Mouse (Mus musculus) megakaryocyte, adult 5-6 weeks (primary cell): ENCODE data around the gene Smarcad1. TPM values are rescaled to one million over a fixed set of nuclear protein-coding genes. Genes with fewer than 3 reads are reported as not detected.
A peak's percentile ranks its signal among the peaks of the same experiment; 100 is the strongest.
"Not testable (repeated sequence)": the region's sequence is repeated elsewhere in the genome, so short reads cannot be mapped to it uniquely, and the experiment has no call there.

ENCODE experiments used
- ATAC-seq: 2 replicates; pipeline ENCODE4 v1.8.0; 2016; ENCODE audit warnings: mild to moderate bottlenecking, inconsistent platforms; ENCODE audit not compliant: poor library complexity, severe bottlenecking
- total RNA-seq, 2 experiments: library from RNA; stranded (forward) in 1 of 2; stranded (reverse) in 1 of 2; fragments of 153-499, 151-499 nt in 1 of 2; fragments of 221-1000, 200-1000 nt in 1 of 2; gene quantifications; 2 replicates each; pipeline versions ENCODE4 v1.2.3 to v1.2.4; 2015 to 2017

The Smarcad1 gene
- 30.0 and 43.3 TPM in 2 replicates for total RNA-seq (2015)
- total RNA-seq (2017) = 33.4 and 47.0 TPM in 2 replicates

GRCm38 (mm10) chr6:65042491-65043171, at the start of gene Smarcad1:
Gene Smarcad1 (plus strand): TSS chr6:65042583.
- ATAC-seq = peak; percentile 90

GRCm38 (mm10) chr6:64996824-64997421, 45.5 kb upstream of the Smarcad1 start:
- ATAC-seq = peak; percentile 45; the same call in 1 of the 2 replicates

- ATAC-seq = no peak
Observed at GRCm38 (mm10) chr6:64997805-64998204, 44.6 kb upstream of the Smarcad1 start.

- not testable (repeated sequence) for ATAC-seq
Observed at GRCm38 (mm10) chr6:65000757-65001156, 41.6 kb upstream of the Smarcad1 start.

- no peak for ATAC-seq
Observed at GRCm38 (mm10) chr6:65002196-65002595, 40.2 kb upstream of the Smarcad1 start.

- ATAC-seq = no peak
Observed at GRCm38 (mm10) chr6:65008836-65009235, 33.5 kb upstream of the Smarcad1 start.

GRCm38 (mm10) chr6:65011444-65011990, 30.9 kb upstream of the Smarcad1 start:
- ATAC-seq = no peak

GRCm38 (mm10) chr6:65012142-65012541, 30.2 kb upstream of the Smarcad1 start:
- no peak for ATAC-seq

GRCm38 (mm10) chr6:65017566-65017965, 24.8 kb upstream of the Smarcad1 start:
- no peak for ATAC-seq

- not testable (repeated sequence) for ATAC-seq
Observed at GRCm38 (mm10) chr6:65018966-65019365, 23.4 kb upstream of the Smarcad1 start.

- ATAC-seq = no peak
Observed at GRCm38 (mm10) chr6:65021883-65022282, 20.5 kb upstream of the Smarcad1 start.

- no peak for ATAC-seq
Observed at GRCm38 (mm10) chr6:65023053-65023452, 19.3 kb upstream of the Smarcad1 start.

GRCm38 (mm10) chr6:65024668-65025067, 17.7 kb upstream of the Smarcad1 start:
- ATAC-seq = no peak

- no peak for ATAC-seq
Observed at GRCm38 (mm10) chr6:65025130-65025529, 17.3 kb upstream of the Smarcad1 start.

GRCm38 (mm10) chr6:65034661-65035060, 7.7 kb upstream of the Smarcad1 start:
- ATAC-seq = no peak

GRCm38 (mm10) chr6:65035469-65035868, 6.9 kb upstream of the Smarcad1 start:
- ATAC-seq = no peak

GRCm38 (mm10) chr6:65041932-65042331, 451 bp upstream of the Smarcad1 start:
- ATAC-seq = no peak

- ATAC-seq = peak; percentile 39
Observed at GRCm38 (mm10) chr6:65043241-65043640, 858 bp downstream of the Smarcad1 start.

GRCm38 (mm10) chr6:65049100-65049499, 6.7 kb downstream of the Smarcad1 start:
- peak; percentile 62 for ATAC-seq

GRCm38 (mm10) chr6:65056620-65057019, 14.2 kb downstream of the Smarcad1 start:
- ATAC-seq = no peak

- ATAC-seq = peak; percentile 57
Observed at GRCm38 (mm10) chr6:65057137-65057536, 14.8 kb downstream of the Smarcad1 start.

GRCm38 (mm10) chr6:65061049-65061448, 18.7 kb downstream of the Smarcad1 start:
- no peak for ATAC-seq
